Mouse (Mus musculus) midbrain, embryonic 10.5 days (tissue): Measurements from ENCODE around the gene Sec14l2. TPM values are rescaled to one million over a fixed set of nuclear protein-coding genes. Genes with fewer than 3 reads are reported as not detected.
"Not testable (repeated sequence)": the region's sequence is repeated elsewhere in the genome, so short reads cannot be mapped to it uniquely, and the experiment has no call there.

Experiments used
- DNase-seq: peaks from one replicate; pipeline ENCODE4 v3.0.0-alpha.2; 2017; ENCODE audit warnings: low spot score
- H3K27ac ChIP-seq: fragments of 300-500 bp; sonication (generic); replicated peaks from 2 replicates; pipeline ENCODE4 v1.5.1; 2016; ENCODE audit warnings: mild to moderate bottlenecking
- H3K27me3 ChIP-seq: fragments of 300-500 bp; sonication (generic); 2 replicates; pipeline ENCODE4 v1.6.1; 2016; ENCODE audit warnings: low read depth, mild to moderate bottlenecking; ENCODE audit not compliant: poor library complexity, severe bottlenecking
- H3K36me3 ChIP-seq: fragments of 300-500 bp; sonication (generic); 2 replicates; pipeline ENCODE4 v1.6.1; 2016; ENCODE audit warnings: mild to moderate bottlenecking, moderate library complexity
- H3K4me1 ChIP-seq: fragments of 300-500 bp; sonication (generic); 2 replicates; pipeline ENCODE4 v1.6.1; 2016
- H3K4me3 ChIP-seq: fragments of 300-500 bp; sonication (generic); 2 replicates; pipeline ENCODE4 v1.5.1; 2016; ENCODE audit warnings: mild to moderate bottlenecking, moderate library complexity
- H3K9me3 ChIP-seq: fragments of 300-500 bp; sonication (generic); replicated peaks from 2 replicates; pipeline ENCODE4 v1.6.1; 2016; ENCODE audit warnings: mild to moderate bottlenecking
- WGBS: fragments of 180-500 bp; shearing (Covaris S2); methylation state at CpG from one replicate; pipeline ENCODE4 v1.1.7; 2016; 5-methylcytosine and 5-hydroxymethylcytosine counted together
- polyA plus RNA-seq: library from polyadenylated mRNA; unstranded; fragments of >200 nt; fragmentation: Nextera tagmentation; extraction: Ambion mirVana; gene quantifications from 2 replicates; pipeline ENCODE4 v1.2.1, GENCODE M21; 2016

Sec14l2 gene
- polyA plus RNA-seq, 1 experiment from 2014 or later: 2.9 TPM

- H3K27ac ChIP-seq: no peak overlapping the region
- no peak overlapping the region for H3K4me3 ChIP-seq
- no peak for DNase-seq
- peaks cover 2% of the 10 kb centered on the region; the same call in 1 of the 2 replicates for H3K9me3 ChIP-seq
- H3K27me3 ChIP-seq: peaks cover 40% of the 10 kb centered on the region
- WGBS: 82% methylated on average over 5 of the region's 5 CpGs
- no peaks in the 10 kb centered on the region for H3K36me3 ChIP-seq
- H3K4me1 ChIP-seq: peaks cover 22% of the 10 kb centered on the region
Measured at GRCm38 (mm10) chr11:4122226-4122625, 989 bp downstream of the Sec14l2 start.

GRCm38 (mm10) chr11:4121691-4122090, 1.5 kb downstream of the Sec14l2 start:
- Histone ChIP-seq H3K27ac (no peak overlapping the region), H3K4me1 (peaks cover 23% of the 10 kb centered on the region), H3K4me3 (no peak overlapping the region), H3K27me3 (peaks cover 45% of the 10 kb centered on the region), H3K36me3 (no peaks in the 10 kb centered on the region), H3K9me3 (peaks cover 2% of the 10 kb centered on the region; the same call in 1 of the 2 replicates)
- DNase-seq: no peak
- WGBS: 76% methylated on average over 3 of the region's 3 CpGs

- DNase-seq: no peak
- Histone ChIP-seq H3K4me3 (no peak overlapping the region), H3K4me1 (peaks cover 23% of the 10 kb centered on the region), H3K27me3 (peaks cover 56% of the 10 kb centered on the region), H3K36me3 (no peaks in the 10 kb centered on the region), H3K27ac (no peak overlapping the region), H3K9me3 (0 out of 2 replicates have a peak, but pooled peaks cover 2% of the 10 kb centered on the region)
- WGBS: 87% methylated on average over 5 of the region's 5 CpGs
Measured at GRCm38 (mm10) chr11:4119635-4120034, 3.6 kb downstream of the Sec14l2 start.

- H3K36me3 ChIP-seq: no peaks in the 10 kb centered on the region
- peaks cover 56% of the 10 kb centered on the region for H3K27me3 ChIP-seq
- peak overlapping the region; percentile 71 for H3K4me3 ChIP-seq
- WGBS: 3% methylated on average over 41 of the region's 41 CpGs
- H3K9me3 ChIP-seq: no peaks in the 10 kb centered on the region
- peak; percentile 70 for DNase-seq
- H3K27ac ChIP-seq: peak overlapping the region; percentile 82
- peaks cover 23% of the 10 kb centered on the region for H3K4me1 ChIP-seq
Measured at GRCm38 (mm10) chr11:4118081-4118921, 4.9 kb downstream of the Sec14l2 start.

GRCm38 (mm10) chr11:4117372-4118071, 5.7 kb downstream of the Sec14l2 start:
- DNase-seq: no peak
- Histone ChIP-seq H3K36me3 (no peaks in the 10 kb centered on the region), H3K9me3 (no peaks in the 10 kb centered on the region), H3K4me3 (peak overlapping the region; percentile 71), H3K27ac (no peak overlapping the region), H3K4me1 (peaks cover 20% of the 10 kb centered on the region), H3K27me3 (peaks cover 56% of the 10 kb centered on the region)
- WGBS: 37% methylated on average over 3 of the region's 3 CpGs

GRCm38 (mm10) chr11:4116458-4117141, 6.6 kb downstream of the Sec14l2 start:
- no peak overlapping the region for H3K4me3 ChIP-seq
- no peaks in the 10 kb centered on the region for H3K9me3 ChIP-seq
- peaks cover 56% of the 10 kb centered on the region for H3K27me3 ChIP-seq
- no peak overlapping the region for H3K27ac ChIP-seq
- H3K36me3 ChIP-seq: no peaks in the 10 kb centered on the region
- peaks cover 20% of the 10 kb centered on the region for H3K4me1 ChIP-seq
- DNase-seq: no peak
- WGBS: 73% methylated on average over 11 of the region's 11 CpGs

GRCm38 (mm10) chr11:4115407-4115806, 7.8 kb downstream of the Sec14l2 start:
- no peak for DNase-seq
- 88% methylated on average over 4 of the region's 4 CpGs for WGBS
- peaks cover 47% of the 10 kb centered on the region for H3K27me3 ChIP-seq

GRCm38 (mm10) chr11:4114541-4114940, 8.7 kb downstream of the Sec14l2 start:
- not testable (repeated sequence) for H3K27ac ChIP-seq, H3K9me3 ChIP-seq, H3K36me3 ChIP-seq, H3K4me3 ChIP-seq, DNase-seq
- H3K27me3 ChIP-seq: peaks cover 38% of the 10 kb centered on the region
- H3K4me1 ChIP-seq: peaks cover 20% of the 10 kb centered on the region
- WGBS: 83% methylated on average over 6 of the region's 6 CpGs

More at GRCm38 (mm10) chr11:4115407-4115806, 7.8 kb downstream of the Sec14l2 start:
- Histone ChIP-seq H3K36me3 (no peaks in the 10 kb centered on the region), H3K4me3 (no peak overlapping the region), H3K9me3 (no peaks in the 10 kb centered on the region), H3K4me1 (peaks cover 20% of the 10 kb centered on the region), H3K27ac (no peak overlapping the region)

GRCm38 (mm10) chr11:4113970-4114369, 9.2 kb downstream of the Sec14l2 start:
- H3K4me1 ChIP-seq: peaks cover 19% of the 10 kb centered on the region
- H3K9me3 ChIP-seq: no peaks in the 10 kb centered on the region
- H3K4me3 ChIP-seq: no peak overlapping the region
- no peak overlapping the region for H3K27ac ChIP-seq
- peaks cover 33% of the 10 kb centered on the region for H3K27me3 ChIP-seq
- no peaks in the 10 kb centered on the region for H3K36me3 ChIP-seq
- 84% methylated on average over 6 of the region's 6 CpGs for WGBS
- DNase-seq: no peak

- Histone ChIP-seq H3K36me3 (no peaks in the 10 kb centered on the region), H3K4me3 (no peak overlapping the region), H3K27me3 (peaks cover 29% of the 10 kb centered on the region), H3K9me3 (no peaks in the 10 kb centered on the region), H3K27ac (no peak overlapping the region), H3K4me1 (peaks cover 14% of the 10 kb centered on the region)
- 89% methylated on average over 4 of the region's 4 CpGs for WGBS
- DNase-seq: no peak
Measured at GRCm38 (mm10) chr11:4113496-4113895, 9.7 kb downstream of the Sec14l2 start.

GRCm38 (mm10) chr11:4112861-4113260, 10.4 kb downstream of the Sec14l2 start:
- peaks cover 23% of the 10 kb centered on the region for H3K27me3 ChIP-seq
- H3K9me3 ChIP-seq: no peaks in the 10 kb centered on the region
- peaks cover 8% of the 10 kb centered on the region for H3K4me1 ChIP-seq
- DNase-seq: no peak
- no peak overlapping the region for H3K4me3 ChIP-seq
- no peak overlapping the region for H3K27ac ChIP-seq
- 87% methylated on average over 6 of the region's 6 CpGs for WGBS
- H3K36me3 ChIP-seq: no peaks in the 10 kb centered on the region

GRCm38 (mm10) chr11:4112033-4112432, 11.2 kb downstream of the Sec14l2 start:
- H3K36me3 ChIP-seq: no peaks in the 10 kb centered on the region
- H3K27me3 ChIP-seq: peaks cover 14% of the 10 kb centered on the region
- no peaks in the 10 kb centered on the region for H3K9me3 ChIP-seq
- WGBS: 90% methylated on average over 4 of the region's 4 CpGs
- H3K4me1 ChIP-seq: no peaks in the 10 kb centered on the region
- no peak overlapping the region for H3K27ac ChIP-seq
- no peak overlapping the region for H3K4me3 ChIP-seq
- no peak for DNase-seq
